Mouse (Mus musculus) CD4-positive, CD25-positive, alpha-beta regulatory T cell (primary cell): ENCODE results near the gene Prlh. TPM values are rescaled to one million over a fixed set of nuclear protein-coding genes. Genes with fewer than 3 reads are reported as not detected.

ENCODE experiments used
- polyA plus RNA-seq: library from polyadenylated mRNA; unstranded; fragments of 100-300 nt; shearing (Covaris generic); gene quantifications from one replicate; pipeline ENCODE4 v1.2.1, GENCODE M21; 2017

The Prlh gene
- polyA plus RNA-seq = not detected

DNA sequence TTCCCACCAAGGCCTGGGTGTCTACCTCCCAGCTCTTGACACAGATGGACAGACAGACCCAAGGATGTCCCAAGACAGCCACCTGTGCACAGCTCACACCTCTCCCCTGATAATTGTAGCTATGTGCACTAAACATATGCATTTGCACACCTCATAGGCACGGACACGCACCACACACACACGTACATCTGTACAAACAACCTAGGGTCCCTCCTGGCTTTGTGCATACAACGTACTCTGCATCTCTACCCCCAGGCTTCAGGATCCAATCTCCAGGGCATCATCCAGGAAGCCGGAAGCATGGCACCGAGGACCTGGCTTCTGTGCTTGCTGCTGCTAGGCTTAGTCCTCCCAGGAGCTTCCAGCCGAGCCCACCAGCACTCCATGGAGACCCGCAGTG, at the start of gene Prlh:
Gene Prlh, plus strand, starts transcription at position 301 of the 400 bp plus-strand sequence.

DNA sequence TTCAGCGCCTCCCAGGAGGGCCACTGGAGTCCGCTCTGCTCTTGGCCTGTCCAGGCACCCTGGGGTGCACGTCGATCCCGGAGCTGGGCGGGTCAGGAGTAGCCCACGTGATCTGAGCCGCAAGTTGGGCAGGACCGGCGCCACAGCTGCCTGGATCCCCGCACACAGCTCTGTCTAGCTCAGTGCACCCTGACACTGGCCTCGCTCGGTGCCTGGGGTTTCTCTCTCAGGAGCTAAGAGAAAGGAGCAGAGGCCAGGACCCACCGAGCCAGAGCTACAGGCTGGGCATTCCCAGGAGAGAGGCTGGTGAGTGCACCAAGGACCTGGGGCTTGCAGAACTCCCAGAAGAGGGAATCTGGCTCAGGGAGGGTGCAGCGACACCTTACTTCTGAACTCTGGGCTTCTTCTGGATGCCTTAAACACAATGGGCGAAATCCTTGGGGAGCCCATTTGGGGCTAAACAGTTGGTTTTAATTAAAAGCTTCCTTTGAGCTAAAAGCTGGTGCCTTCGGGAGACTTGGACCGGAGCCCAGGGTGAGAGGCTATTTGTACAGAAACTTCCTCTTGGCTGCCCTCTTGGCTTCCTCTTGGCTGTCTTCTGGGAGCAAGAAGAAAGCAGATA, 37.8 kb upstream of the Prlh start, which contains the start of gene Mlph:
Gene Mlph, plus strand, starts transcription at position 138 of the 622 bp plus-strand sequence.

DNA sequence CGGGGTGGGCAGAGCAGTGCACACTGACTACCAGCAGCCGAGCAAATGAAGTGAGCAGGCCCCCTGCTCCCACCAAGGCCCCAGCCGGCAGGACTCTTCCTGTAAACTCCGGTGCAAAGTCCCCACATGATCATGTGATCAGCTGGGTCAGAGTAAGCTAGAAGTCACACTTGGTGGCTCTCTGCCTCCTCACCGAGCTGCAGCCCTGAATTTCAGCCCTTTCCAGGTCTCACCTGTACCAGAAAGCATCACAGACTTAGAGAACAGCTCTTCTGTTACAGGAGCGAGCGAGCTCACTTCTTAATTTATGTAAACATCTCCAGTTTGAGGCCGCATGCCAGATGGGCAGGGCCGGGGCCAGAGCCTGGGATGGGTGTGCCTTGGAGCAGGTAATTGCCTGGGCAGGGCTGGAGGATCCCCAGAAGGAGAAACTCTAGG, 16.5 kb downstream of the Prlh start, which contains the start of gene Rab17:
Gene Rab17, minus strand, starts transcription at position 315 of the 438 bp plus-strand sequence.

DNA sequence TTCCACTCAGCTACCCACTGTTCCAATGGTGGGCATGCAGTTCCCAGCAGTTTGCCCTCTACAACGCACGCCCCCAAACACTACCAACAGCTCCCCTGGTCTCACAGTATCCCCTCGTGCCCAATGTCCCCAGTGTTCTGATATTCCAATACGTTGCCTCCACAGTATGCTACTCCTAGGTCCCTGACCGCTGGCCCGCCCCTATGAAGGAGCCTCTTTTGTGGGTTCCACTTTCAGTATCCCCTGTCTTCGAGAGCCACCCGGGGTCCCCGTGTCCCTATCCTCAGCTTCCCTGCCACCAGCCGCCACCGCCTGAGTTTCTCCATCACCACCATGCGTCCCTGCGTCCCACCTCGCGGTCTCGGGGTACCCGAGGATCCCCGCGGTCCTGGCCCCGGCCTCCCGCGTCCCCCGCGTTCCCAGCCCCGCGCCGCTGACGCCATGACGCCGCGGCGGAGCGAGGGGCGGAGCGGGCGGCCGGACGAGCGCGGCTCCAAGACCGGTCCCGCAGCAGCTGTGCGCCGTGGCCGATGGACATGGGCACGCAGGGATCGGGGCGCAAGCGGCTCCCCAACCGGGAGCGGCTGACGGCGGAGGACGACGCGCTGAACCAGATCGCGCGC, 45.5 kb downstream of the Prlh start, which contains the start of gene Lrrfip1:
Gene Lrrfip1, plus strand, starts transcription at position 470 of the 623 bp plus-strand sequence.

Other genes with a start within 250 kb of the Prlh start
- gene Col6a3, start 109.1 kb upstream of the Prlh start, polyA plus RNA-seq = 0.23 TPM
- 0.12 TPM for gene Mlph, start 38.0 kb upstream of the Prlh start, polyA plus RNA-seq
- not detected for gene Rab17, start 16.6 kb downstream of the Prlh start, polyA plus RNA-seq
- 215 TPM for gene Lrrfip1, start 45.6 kb downstream of the Prlh start, polyA plus RNA-seq
- gene Rbm44, start 192.0 kb downstream of the Prlh start, polyA plus RNA-seq = 0.72 TPM
- 42.5 TPM for gene Ramp1, start 226.7 kb downstream of the Prlh start, polyA plus RNA-seq